Mouse (Mus musculus) limb, embryonic 15.5 days (tissue): Measurements from ENCODE around the gene Sepsecs. TPM values are rescaled to one million over a fixed set of nuclear protein-coding genes. Genes with fewer than 3 reads are reported as not detected.
"Not testable (repeated sequence)": the region's sequence is repeated elsewhere in the genome, so short reads cannot be mapped to it uniquely, and the experiment has no call there.

Source experiments
- ATAC-seq: fragments of 200-750 bp; cut with Nextera tagmentation; 2 replicates; pipeline ENCODE4 v1.8.0; 2017; ENCODE audit warnings: low read depth, moderate TSS enrichment; ENCODE audit not compliant: insufficient number of reproducible peaks, low FRiP score, low TSS enrichment
- H3K27ac ChIP-seq: fragments of 300-500 bp; sonication (generic); 2 replicates; pipeline ENCODE4 v1.5.1; 2015; ENCODE audit warnings: moderate library complexity, mild to moderate bottlenecking, inconsistent platforms
- H3K27me3 ChIP-seq: fragments of 300-500 bp; sonication (generic); 2 replicates; pipeline ENCODE4 v1.6.1; 2015; ENCODE audit warnings: inconsistent platforms
- H3K36me3 ChIP-seq: fragments of 300-500 bp; sonication (generic); 2 replicates; pipeline ENCODE4 v1.6.1; 2015; ENCODE audit warnings: inconsistent platforms
- H3K4me1 ChIP-seq: fragments of 300-500 bp; sonication (generic); 2 replicates; pipeline ENCODE4 v1.6.1; 2015; ENCODE audit warnings: inconsistent platforms
- H3K4me2 ChIP-seq: fragments of 300-500 bp; sonication (generic); 2 replicates; pipeline ENCODE4 v1.6.1; 2015; ENCODE audit warnings: mild to moderate bottlenecking, inconsistent platforms
- H3K4me3 ChIP-seq: fragments of 300-500 bp; sonication (generic); 2 replicates; pipeline ENCODE4 v1.5.1; 2015; ENCODE audit warnings: mild to moderate bottlenecking, inconsistent platforms
- H3K9ac ChIP-seq: fragments of 300-500 bp; sonication (generic); 2 replicates; pipeline ENCODE4 v1.6.1; 2015; ENCODE audit warnings: inconsistent platforms
- H3K9me3 ChIP-seq: fragments of 300-500 bp; sonication (generic); 2 replicates; pipeline ENCODE4 v1.6.1; 2016; ENCODE audit warnings: inconsistent platforms
- WGBS: fragments of 180-500 bp; shearing (Covaris S2); methylation state at CpG from one replicate; pipeline ENCODE4 v1.1.7; 2015; 5-methylcytosine and 5-hydroxymethylcytosine counted together
- polyA plus RNA-seq: library from polyadenylated mRNA; unstranded; fragments of >200 nt; fragmentation: Nextera tagmentation; extraction: Ambion mirVana; gene quantifications from 2 replicates; pipeline ENCODE4 v1.2.1, GENCODE M21; 2015

Sepsecs gene
- polyA plus RNA-seq: 7.9 and 8.5 TPM in 2 replicates

DNA sequence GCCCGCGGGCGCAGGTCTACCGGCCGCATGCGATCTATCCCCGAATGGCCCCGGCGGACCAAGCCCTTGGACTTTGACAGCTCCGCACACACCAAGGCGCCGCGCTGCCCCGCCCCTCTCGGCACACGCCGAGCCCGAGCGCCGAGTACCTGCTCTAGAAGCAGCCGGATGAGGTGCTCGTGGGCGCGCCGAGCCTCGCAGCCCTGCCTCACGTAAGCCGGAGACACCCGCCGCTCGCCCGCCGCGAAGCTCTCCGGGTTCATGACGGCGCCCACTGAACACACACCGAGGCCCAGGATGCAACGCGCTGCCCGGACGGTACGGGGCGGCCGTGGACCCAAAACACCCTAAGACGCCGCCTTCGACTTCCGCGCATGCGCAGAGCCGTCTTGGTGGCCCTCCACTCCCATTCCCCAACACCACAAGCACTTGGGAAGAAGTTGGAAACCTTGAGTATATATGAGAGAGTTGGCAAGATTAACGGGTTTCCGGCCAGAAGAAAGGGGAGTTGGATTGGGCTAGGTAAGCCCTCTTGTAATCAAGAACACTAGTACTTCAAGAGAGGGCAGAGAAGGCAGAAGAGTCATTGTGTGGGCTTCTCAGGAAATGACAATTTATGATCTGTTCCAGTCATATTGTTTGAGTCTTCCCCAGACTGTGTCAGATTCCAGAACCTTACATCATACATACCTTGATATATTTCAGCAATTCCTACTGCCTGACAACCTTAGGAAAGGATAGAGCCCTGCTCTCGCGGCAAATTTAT lies at the start of gene Sepsecs:
Sepsecs (minus strand) TSS at position 283 of the 766 bp plus-strand sequence.
- no peaks in the 10 kb centered on the region for H3K9me3 ChIP-seq
- ATAC-seq: peak; percentile 86
- 0 out of 2 replicates have a peak, but pooled peaks cover 3% of the 10 kb centered on the region for H3K27me3 ChIP-seq
- peak within 1 kb of the TSS; percentile 79 for H3K9ac ChIP-seq
- WGBS: 4% methylated on average over 56 of the region's 56 CpGs
- peak within 1 kb of the TSS; percentile 68 for H3K4me2 ChIP-seq
- peaks cover 5% of the 10 kb centered on the region; the same call in 1 of the 2 replicates for H3K36me3 ChIP-seq
- peaks cover 8% of the 10 kb centered on the region; the same call in 1 of the 2 replicates for H3K4me1 ChIP-seq
- H3K4me3 ChIP-seq: peak within 1 kb of the TSS; percentile 90
- peak within 1 kb of the TSS; percentile 67 for H3K27ac ChIP-seq

DNA sequence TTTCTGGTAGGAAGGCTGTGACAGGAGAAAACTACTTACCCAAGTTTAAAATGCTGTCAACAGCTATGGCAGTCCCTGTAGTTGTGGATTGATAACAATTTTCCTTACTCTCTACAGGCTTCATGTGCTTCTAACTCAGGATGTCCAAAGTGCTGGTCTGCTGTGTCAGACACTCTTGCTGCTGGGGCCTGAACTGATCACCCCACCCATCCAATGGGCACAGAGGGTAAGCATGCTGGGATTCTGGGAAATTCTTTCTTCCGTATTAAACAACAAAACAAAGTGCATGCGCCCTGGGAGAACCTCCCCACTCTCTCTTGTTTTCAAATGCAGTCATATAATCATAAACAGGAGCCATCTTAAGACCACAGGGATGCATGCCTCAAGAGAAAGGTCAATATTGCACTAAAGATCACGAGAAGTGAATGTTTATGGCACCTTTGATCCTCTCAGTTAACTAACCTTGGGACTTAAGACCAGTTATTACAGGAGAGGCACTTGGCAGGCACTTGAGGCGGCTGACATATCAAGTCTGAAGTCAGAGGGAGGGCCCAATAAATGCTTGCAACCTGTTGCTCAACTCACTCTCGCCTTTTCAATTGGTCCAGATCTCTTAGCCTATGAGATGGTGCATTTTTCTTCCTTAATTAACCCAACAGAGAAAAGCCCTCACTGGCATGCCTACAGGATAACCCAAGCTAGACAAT lies 47.4 kb upstream of the Sepsecs start:
- Histone ChIP-seq H3K9ac (no peak overlapping the region), H3K36me3 (no peaks in the 10 kb centered on the region), H3K4me3 (no peak overlapping the region), H3K9me3 (no peaks in the 10 kb centered on the region), H3K27me3 (no peaks in the 10 kb centered on the region), H3K27ac (no peak overlapping the region), H3K4me2 (no peak overlapping the region), H3K4me1 (0 out of 2 replicates have a peak, but pooled peaks cover 2% of the 10 kb centered on the region)
- ATAC-seq: no peak
- WGBS: 59% methylated on average over 5 of the region's 5 CpGs

GRCm38 (mm10) chr5:52712704-52713103 lies 43.2 kb upstream of the Sepsecs start:
- no peaks in the 10 kb centered on the region for H3K4me1 ChIP-seq
- no peaks in the 10 kb centered on the region for H3K36me3 ChIP-seq
- H3K27ac ChIP-seq: no peak overlapping the region
- H3K4me2 ChIP-seq: no peak overlapping the region
- H3K9me3 ChIP-seq: no peaks in the 10 kb centered on the region
- ATAC-seq: no peak
- H3K27me3 ChIP-seq: no peaks in the 10 kb centered on the region
- no peak overlapping the region for H3K9ac ChIP-seq
- no peak overlapping the region for H3K4me3 ChIP-seq

DNA sequence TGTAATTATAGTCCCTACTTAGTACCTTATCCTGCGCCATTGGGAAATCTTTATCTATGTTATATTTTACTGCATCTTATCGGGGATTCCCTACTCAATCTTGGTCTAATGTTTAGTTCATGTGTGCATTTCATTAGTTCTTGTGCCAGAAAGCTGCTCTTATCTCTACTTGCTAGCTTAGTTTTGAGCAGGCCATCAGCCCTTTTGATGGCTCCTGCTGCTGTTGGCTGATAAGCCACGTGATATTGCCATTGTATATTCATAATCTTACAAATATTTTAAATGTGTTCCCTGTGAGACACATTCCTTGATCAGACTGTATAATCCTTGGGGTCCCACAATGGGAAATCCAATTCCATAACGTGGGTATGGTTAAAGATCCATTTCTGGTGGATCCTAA lies 35.1 kb upstream of the Sepsecs start:
- ATAC-seq: no peak
- H3K4me3 ChIP-seq: no peak overlapping the region
- H3K27me3 ChIP-seq: no peaks in the 10 kb centered on the region
- H3K36me3 ChIP-seq: no peaks in the 10 kb centered on the region
- H3K9me3 ChIP-seq: no peaks in the 10 kb centered on the region
- H3K4me1 ChIP-seq: no peaks in the 10 kb centered on the region
- WGBS: 77% methylated on average over 4 of the region's 4 CpGs
- H3K4me2 ChIP-seq: no peak overlapping the region
- no peak overlapping the region for H3K27ac ChIP-seq
- no peak overlapping the region for H3K9ac ChIP-seq

DNA sequence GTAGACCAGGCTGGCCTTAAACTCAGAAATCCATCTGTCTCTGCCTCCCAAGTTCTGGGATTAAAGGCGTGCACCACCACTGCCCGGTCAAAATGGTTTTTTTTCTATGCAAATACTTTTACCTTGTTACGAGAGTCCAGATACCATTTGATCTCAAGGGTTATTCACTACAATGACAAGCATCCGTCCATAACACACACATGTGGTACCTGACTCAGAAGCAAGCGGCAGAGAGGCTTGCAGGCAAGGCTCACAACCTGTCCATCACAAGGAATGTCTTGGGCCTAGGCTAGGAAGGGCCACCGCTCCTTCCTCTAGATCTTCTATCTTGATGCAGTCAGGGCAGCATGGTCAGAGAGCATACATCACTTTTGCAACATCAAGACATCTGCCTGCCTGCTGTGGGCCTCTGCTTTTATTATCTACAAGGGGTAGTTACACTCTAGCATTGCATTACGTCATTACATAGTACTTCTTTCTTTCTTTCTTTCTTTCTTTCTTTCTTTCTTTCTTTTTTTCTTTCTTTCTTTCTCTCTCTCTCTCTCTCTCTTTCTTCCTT lies 28.5 kb upstream of the Sepsecs start:
- H3K9ac ChIP-seq, H3K27ac ChIP-seq, ATAC-seq, H3K4me3 ChIP-seq, H3K36me3 ChIP-seq, H3K4me1 ChIP-seq, H3K4me2 ChIP-seq, H3K9me3 ChIP-seq, H3K27me3 ChIP-seq: not testable (repeated sequence)
- WGBS: 78% methylated on average over 7 of the region's 7 CpGs

DNA sequence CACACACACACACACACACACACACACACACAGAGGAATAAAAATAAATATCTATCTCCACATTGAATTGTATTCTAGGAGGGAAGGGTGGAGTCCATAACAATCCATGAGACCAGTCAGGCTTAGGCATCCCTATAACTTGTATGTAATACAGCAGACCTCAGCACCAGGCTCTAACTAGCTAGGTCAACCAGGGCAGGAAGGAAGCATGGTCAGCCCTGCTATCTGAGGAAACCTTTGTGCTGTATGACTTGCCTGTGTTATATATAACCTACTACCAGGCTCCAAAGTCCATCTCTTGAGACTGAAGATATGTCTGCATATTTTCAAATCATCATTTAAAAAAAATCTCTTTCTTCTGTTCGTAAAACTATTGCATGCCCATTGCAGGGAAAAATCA lies 27.8 kb upstream of the Sepsecs start:
- Histone ChIP-seq H3K4me3 (no peak overlapping the region), H3K36me3 (no peaks in the 10 kb centered on the region), H3K27ac (no peak overlapping the region), H3K27me3 (no peaks in the 10 kb centered on the region), H3K4me1 (no peaks in the 10 kb centered on the region), H3K9ac (no peak overlapping the region), H3K4me2 (no peak overlapping the region), H3K9me3 (no peaks in the 10 kb centered on the region)
- 91% methylated on average over 1 of the region's 1 CpGs for WGBS
- no peak for ATAC-seq

DNA sequence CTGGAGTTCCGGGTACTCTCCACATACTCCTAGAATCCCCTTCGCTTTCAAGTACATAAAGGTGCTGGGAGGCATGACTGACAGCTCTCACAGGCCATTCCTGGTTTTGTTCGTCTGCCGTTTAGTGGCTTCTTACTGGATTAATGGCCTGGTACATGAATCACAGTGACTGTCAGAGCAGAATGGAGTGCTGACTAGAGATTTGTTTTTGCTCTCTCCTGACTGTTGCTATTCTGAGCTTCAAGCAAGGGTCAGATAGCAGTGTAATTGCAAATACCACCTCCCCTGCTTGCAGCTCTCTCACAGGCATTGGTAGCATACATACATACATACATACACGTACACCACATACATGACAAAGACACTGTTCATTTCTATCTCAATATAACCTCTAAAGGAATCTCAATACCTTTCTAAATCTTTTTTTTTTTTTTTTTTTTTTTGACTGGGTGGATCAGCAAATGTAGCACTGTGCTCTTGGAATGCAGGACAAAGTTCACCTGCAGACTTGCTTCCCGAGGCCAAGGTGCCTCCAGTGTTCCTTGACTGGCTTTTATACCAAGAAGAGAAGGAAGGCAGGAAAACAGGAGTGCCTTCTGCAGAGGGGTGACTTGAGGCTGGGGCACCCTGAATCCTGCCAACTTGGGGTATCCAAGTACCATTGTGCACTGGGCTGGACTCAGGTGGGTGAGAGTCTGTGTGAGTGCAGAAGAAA lies 18.4 kb upstream of the Sepsecs start:
- H3K9me3 ChIP-seq: no peaks in the 10 kb centered on the region
- H3K36me3 ChIP-seq: no peaks in the 10 kb centered on the region
- 63% methylated on average over 6 of the region's 6 CpGs for WGBS
- H3K4me1 ChIP-seq: no peaks in the 10 kb centered on the region
- no peak overlapping the region for H3K27ac ChIP-seq
- no peak overlapping the region for H3K9ac ChIP-seq
- H3K4me3 ChIP-seq: no peak overlapping the region
- no peak overlapping the region for H3K4me2 ChIP-seq
- no peak for ATAC-seq
- H3K27me3 ChIP-seq: peaks cover 4% of the 10 kb centered on the region; the same call in 1 of the 2 replicates

DNA sequence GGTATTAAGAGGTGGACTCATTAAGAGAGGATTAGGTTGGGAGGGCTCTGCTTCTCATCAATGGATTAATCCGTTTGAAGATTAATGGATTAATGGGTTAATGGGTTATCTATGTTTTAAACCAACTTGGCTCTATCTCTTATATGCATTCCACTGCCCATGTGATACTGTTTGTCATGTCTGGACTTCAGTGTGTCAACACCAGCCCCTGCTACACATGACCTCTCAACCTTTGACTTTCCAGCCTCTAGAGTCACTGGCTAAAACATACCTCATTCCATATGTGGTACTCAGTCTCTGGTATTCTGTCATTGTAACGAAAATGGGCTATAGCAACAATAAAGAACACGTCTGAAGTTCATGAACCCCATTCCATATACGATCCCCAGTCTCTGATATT lies 11.6 kb upstream of the Sepsecs start:
- H3K4me3 ChIP-seq: no peak overlapping the region
- WGBS: 55% methylated on average over 4 of the region's 4 CpGs
- ATAC-seq: no peak
- no peaks in the 10 kb centered on the region for H3K4me1 ChIP-seq
- no peak overlapping the region for H3K9ac ChIP-seq
- no peaks in the 10 kb centered on the region for H3K36me3 ChIP-seq
- H3K4me2 ChIP-seq: no peak overlapping the region
- H3K27ac ChIP-seq: no peak overlapping the region
- peaks cover 4% of the 10 kb centered on the region; the same call in 1 of the 2 replicates for H3K27me3 ChIP-seq
- no peaks in the 10 kb centered on the region for H3K9me3 ChIP-seq

GRCm38 (mm10) chr5:52680191-52680590 lies 10.7 kb upstream of the Sepsecs start:
- H3K27ac ChIP-seq: no peak overlapping the region
- H3K36me3 ChIP-seq: no peaks in the 10 kb centered on the region
- no peak overlapping the region for H3K9ac ChIP-seq
- WGBS: 65% methylated on average over 4 of the region's 4 CpGs
- H3K4me3 ChIP-seq: no peak overlapping the region
- no peaks in the 10 kb centered on the region for H3K4me1 ChIP-seq
- H3K27me3 ChIP-seq: peaks cover 4% of the 10 kb centered on the region; the same call in 1 of the 2 replicates
- no peak for ATAC-seq
- H3K9me3 ChIP-seq: no peaks in the 10 kb centered on the region
- H3K4me2 ChIP-seq: no peak overlapping the region

GRCm38 (mm10) chr5:52678498-52679070 lies 9.1 kb upstream of the Sepsecs start:
- Histone ChIP-seq H3K27me3 (peaks cover 4% of the 10 kb centered on the region; the same call in 1 of the 2 replicates), H3K4me1 (no peaks in the 10 kb centered on the region), H3K9me3 (no peaks in the 10 kb centered on the region), H3K4me2 (no peak overlapping the region), H3K36me3 (no peaks in the 10 kb centered on the region), H3K27ac (no peak overlapping the region), H3K9ac (no peak overlapping the region), H3K4me3 (no peak overlapping the region)
- no peak for ATAC-seq
- 83% methylated on average over 5 of the region's 5 CpGs for WGBS

DNA sequence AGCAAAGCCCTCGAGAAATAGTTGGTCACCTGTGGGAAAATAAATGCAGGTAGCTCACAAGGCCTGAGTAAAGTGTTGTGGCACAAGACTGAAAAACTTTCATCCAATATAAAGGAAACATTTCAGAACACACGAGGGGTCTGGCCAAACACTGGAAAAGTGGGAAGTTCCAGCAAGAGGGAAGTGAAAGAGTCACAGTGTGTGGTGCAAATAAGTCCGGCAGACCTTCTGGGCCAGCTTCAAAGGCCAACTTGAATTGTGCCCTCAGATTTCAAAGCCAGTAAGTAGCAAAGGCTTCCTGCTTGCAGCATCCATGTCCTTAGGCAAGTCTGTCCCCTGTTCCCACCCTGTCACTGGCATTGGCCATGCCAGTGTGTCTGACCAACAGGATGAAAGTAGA lies 7.6 kb upstream of the Sepsecs start:
- no peak overlapping the region for H3K9ac ChIP-seq
- 72% methylated on average over 3 of the region's 3 CpGs for WGBS
- 0 out of 2 replicates have a peak, but pooled peaks cover 3% of the 10 kb centered on the region for H3K27me3 ChIP-seq

More for the DNA sequence above, 7.6 kb upstream of the Sepsecs start:
- no peak overlapping the region for H3K4me3 ChIP-seq
- H3K4me1 ChIP-seq: no peaks in the 10 kb centered on the region
- no peaks in the 10 kb centered on the region for H3K9me3 ChIP-seq
- no peak overlapping the region for H3K4me2 ChIP-seq
- ATAC-seq: no peak
- H3K36me3 ChIP-seq: no peaks in the 10 kb centered on the region
- H3K27ac ChIP-seq: no peak overlapping the region
